Mouse (Mus musculus) G1E-ER4 (cell line): ENCODE measurements around the gene Hax1. TPM values are rescaled to one million over a fixed set of nuclear protein-coding genes. Genes with fewer than 3 reads are reported as not detected.

Source experiments
- GATA1 ChIP-seq: IDR thresholded peaks from one replicate; pipeline ENCODE4 v1.8.0; 2012; ENCODE audit warnings: low read length, inconsistent platforms
- polyA plus RNA-seq: library from polyadenylated mRNA; stranded (reverse); fragments of >175 nt; gene quantifications from 2 replicates; pipeline ENCODE4 v1.2.3, GENCODE M21; 2012

Gene Hax1
- polyA plus RNA-seq, 1 experiment: 17.4 TPM

DNA sequence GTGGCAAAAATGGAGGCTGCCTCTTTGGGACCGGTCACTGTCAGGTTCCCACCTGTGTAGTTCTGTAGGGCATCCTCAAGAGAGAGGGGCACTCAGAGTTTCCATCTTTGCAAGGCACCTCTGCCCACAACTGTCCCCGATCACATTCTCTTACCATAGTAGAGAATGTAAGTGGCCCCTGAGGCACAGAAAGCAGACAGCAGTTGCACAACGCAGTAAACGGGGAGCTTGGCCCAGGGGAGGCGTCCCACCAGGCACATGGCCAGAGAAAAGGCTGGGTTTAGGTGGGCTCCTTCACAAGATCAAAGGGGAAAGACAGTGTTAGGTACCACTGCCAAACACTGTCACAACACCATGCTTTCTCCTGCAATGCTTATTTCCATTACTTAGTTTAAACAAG, 32.6 kb downstream of the Hax1 start:
- TF ChIP-seq GATA1: no peak

DNA sequence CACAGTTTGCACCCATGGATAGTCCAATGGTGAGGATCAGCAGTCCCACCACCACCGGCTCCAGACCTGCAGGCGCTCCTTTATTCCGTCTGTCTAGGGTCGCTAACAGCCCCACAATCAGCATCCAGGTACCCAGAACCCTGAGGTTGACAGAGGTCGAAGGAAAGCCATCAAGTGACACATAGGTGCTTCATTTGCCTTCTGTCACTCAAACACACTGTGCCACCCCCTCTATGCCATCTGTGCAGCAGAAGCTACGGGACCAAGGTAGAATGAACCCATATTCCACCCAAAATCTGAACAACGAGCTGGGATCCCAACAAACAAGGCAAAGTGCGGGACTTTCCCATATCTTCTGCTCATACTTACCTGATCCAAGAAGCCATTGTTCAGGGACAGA, 33.0 kb downstream of the Hax1 start:
- no peak for TF ChIP-seq GATA1

DNA sequence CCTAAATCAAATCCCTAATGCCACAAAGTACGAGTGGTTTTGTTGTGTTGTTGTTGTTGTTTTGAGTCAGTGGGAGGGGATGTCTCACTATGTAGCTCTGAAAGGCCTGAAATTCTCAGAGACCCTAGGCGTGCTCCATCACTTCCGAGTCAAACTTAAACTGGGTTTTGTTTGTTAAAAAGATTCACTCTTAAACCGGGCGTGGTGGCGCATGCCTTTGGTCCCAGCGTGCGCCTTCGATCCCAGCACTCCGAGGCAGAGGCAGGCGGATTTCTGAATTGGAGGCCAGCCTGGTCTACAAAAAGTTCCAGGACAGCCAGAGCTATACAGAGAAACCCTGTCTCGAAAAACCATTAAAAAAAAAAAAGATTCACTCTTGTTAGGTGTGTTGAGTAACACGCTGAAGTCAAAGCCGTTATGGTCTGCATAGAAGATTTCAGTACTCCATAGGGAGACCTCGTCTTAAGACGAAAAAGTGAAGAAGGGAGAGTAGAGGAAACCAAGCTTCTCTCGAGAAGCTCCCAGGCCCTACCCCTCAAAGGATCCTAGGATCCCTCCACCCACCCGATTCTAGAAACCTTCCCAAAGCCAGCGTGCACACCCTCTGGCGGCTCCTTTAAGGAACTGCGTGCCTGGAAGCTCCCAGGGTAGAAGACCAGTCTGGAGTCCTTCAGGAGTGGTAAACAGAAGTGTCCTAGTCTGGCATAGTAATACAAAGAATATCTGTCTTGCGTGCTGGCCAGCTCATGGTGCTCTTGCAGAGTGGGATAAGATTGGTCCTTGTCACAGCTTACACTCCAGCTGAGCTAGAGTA, 34.4 kb downstream of the Hax1 start:
- TF ChIP-seq GATA1: no peak

DNA sequence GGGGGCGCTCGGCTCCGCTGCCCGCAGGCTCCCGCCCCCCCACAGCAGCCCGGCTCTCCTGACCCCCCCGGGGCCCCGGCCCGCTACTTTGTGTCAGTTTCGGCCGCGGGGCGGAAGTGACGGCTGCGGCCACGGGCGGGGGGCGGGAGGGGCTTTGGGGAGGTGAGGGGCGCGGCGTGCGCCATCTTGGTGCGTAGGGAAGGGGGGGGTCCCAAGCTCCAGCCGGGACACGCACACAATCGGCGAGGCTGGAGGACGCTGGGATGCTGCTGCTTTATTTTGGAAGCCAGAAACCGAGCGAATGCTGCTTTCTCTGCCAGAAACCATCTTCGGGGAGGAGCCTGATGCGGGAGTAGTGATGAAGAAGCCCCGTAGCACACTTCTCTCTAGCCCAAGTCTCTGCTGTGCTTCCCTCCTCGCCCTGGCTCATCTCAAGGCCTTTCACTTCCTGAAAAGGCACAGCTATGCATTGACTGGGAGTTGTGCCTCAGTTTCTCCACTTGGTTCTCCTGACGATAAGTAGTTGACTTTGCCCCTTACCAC, 35.3 kb downstream of the Hax1 start, which contains the start of gene Atp8b2:
Gene Atp8b2, minus strand, starts transcription at position 288 of the 543 bp plus-strand sequence.
- no peak for TF ChIP-seq GATA1

DNA sequence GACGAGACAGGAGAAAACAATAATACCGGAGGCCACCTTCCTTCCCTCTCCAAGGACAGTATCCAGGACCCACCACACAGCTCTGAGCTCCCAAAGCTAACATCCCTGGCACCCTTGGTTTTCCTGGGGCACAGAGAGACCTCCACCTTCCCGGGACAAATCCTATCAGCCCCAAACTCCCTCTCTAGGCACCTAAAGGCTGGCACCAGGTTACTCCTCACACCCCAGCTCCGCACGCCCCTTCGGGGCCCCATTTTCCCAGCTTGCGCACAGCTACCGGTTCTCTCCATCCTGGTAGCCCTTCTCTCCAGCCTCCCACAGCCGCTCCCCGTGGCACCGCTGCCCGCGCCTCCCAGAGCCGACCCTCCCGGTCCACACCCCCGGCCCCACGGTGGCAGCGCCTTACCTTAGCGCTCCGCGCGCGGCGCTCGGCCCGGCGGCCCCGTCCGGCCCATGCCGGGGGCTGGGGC, 35.8 kb downstream of the Hax1 start:
- TF ChIP-seq GATA1: no peak

DNA sequence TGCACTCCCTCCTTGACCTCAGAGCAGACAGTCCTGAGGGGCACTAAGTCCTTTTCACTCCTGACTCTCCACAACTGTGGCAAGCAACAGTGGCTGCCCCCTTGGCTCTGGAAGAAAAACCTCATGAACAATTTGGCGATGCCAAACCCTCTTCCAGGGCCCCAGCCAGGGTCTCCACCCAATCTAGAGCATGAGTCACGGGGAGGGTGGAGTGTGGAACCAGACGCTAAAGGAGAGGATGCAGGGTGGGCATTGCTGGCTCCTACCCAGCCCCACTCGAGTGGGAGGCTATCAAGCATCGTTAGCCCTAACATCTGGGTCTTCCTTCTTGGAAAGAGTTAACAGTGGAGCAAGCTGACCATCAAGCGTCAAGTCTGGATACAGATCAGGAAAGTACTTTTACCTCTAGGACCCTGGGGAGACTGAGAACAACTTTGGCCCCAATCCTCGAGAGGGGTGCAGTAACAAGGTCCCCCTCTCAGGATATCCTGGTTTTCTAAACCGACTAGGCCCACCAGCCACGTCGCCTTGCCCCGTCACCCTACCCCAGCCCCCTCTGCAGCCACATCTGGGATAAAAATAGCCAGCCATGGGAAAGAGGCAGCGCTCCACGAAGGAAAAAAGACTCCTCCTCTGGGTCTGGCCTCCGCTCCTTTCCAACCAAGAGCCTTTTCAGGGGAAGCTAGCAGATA, 36.4 kb downstream of the Hax1 start:
- TF ChIP-seq GATA1: no peak

DNA sequence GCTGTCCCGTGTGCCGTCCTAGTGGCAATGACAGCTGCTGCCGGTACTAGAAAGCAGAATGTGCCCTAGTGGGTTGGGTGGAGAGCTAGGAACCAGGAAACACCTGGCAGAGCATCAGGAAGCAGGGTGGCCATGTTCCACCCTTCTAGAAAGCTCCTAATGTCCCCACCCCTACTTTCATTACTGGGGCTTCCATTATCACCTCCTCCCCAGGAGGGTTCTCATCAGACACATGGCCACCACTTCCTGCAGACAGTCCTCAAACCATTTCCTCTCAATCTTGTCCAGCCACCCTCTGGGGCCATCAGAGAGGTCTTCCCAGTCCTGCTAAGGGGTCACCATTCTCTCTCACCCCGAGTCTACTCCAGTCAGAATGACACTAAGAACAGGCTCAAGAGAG, 37.1 kb downstream of the Hax1 start:
- TF ChIP-seq GATA1: no peak

DNA sequence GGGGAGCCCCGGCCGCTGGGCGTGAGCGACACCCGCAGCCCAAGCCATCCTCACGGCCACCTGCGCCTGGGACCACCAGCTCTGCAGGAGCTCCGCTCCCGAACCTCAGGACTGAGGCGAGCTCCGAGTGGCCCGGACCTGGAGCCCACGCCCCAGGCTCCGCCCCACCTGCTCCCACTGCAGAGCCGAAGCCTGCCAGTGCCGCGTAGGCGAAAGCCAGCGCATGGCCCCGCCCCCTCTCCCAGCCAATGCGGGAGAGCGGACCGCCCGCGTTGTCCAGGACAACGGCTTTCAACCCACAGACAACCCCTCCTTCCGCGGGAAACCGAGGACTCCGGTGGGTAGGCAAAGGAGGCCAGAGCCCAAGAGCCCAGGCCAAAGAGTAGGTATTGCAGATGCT, 38.1 kb downstream of the Hax1 start:
- no peak for TF ChIP-seq GATA1

DNA sequence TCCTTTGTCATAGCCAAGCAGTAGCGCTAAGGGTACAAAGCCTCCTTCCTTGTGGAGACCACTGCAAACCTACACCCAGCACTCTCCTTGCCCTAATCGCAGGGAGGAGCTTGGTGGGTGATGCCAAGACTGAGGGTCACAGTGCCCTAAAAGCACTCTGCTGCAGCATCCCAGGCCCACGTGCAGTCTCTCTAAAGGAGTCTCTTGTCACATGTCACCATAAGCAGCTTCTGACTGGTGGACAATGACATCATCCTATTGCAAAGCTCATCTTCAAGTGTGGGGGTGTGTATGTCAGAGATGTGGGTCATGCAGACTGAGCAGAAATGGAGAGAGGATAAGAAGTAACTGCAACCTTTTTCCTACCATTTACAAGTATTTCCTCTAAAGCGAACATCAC, 39.1 kb downstream of the Hax1 start:
- no peak for TF ChIP-seq GATA1

DNA sequence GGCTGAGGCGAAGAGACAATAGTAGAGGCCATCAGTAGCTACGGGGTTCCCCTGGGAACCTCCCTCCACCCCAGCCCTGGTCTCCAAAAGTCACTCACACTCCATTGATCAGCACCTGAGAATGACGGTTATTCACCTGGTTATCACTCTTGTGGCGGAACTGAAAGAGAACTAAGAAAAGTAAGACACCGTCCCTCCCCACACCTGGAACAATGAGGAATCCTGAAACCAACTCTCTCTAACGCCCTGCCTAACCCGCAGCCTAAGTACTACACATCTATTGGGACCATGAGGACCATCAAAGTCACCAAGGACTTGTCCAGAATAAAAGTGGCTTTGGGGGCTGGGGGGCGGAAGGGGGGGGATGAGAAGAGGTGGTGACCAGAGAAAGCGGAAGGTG, 40.7 kb downstream of the Hax1 start:
- no peak for TF ChIP-seq GATA1

DNA sequence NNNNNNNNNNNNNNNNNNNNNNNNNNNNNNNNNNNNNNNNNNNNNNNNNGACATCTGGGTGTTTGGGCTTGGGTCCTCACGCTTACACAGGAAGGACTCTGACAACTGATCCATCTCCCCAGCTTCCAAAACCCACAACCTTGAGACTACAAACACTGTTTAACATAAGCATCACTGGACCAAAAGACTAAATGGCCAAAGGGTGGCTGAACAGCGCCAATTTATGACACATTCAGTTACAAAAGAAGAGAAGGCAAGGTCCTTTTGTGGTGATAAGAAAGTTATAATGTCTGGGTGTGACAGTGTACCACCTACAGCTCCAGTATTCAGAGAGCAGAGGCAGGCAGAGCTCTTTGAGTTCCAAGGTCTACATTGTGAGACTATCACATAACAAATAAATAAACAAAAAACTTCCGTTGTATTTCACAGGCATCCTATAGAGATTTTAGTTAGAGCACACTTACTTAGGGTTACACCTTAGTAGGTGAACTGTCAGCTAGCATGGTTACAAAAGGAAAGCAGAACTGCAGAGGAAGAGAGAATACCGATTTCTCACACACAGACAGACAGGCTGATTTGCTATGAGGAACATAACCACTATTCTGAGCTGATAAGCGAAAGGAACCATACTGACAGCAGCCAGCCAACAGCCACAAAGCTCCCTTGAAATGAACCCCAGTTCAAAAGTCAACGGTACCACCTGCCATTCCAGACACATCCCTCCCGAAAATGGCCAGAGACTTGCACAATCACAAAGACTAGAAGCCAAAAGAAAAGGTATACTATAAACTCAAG, 42.2 kb downstream of the Hax1 start:
- TF ChIP-seq GATA1: no peak

DNA sequence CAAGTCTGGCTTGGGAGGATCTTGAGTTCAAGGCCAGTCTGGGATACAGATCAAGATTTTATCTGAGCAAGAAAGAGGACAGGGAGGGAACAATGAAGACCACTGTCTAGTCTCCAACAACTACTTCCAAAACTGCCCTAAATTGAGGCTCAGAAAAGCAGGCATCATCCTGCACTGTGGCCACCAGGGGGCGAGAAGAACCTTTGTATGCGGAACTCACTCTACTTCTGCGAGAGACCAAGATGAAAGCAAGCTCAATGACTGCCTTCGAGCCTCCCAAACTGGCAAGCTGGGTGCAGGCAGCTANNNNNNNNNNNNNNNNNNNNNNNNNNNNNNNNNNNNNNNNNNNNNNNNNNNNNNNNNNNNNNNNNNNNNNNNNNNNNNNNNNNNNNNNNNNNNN, 45.2 kb downstream of the Hax1 start:
- TF ChIP-seq GATA1: no peak

DNA sequence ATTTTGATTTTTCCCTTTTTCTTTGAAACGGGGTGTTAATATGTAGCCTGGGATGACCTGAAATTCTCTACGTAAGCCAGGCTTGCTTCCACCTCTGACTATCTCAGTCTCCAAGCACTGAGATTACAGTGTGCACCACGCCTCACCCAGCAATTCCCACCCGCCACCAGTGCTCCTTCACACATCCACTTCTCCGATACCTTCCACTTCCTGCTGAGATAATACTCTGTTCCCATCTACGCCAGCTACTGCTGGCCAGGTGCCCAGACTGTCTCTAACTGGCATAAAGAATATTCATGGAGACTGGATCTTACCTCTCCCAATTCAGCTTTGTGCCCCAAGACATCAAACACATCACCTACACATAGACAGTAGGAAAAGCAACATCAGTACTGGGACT, 49.9 kb downstream of the Hax1 start:
- no peak for TF ChIP-seq GATA1

DNA sequence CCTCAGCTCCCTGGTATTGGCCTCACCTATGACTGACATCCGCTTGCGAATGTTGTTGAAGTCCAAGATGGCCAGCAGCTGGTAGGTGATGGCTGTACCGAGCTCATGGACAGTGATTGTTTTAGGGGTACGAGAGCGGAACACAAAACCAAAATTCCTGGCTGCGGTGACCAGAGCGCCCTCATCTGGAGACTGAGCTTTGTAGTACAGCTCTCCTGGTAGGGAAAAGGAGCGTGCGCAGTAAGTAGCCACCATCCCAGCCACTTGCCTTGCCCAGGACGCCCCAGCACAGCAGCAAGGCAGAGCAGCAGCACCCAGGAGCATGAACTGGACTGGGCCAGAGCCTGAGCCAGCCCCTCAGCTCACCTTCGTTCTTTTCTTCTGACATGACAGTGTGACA, 50.6 kb downstream of the Hax1 start:
- no peak for TF ChIP-seq GATA1

Other genes with a start within 250 kb of the Hax1 start
- gene Chrnb2, start 234.1 kb downstream of the Hax1 start, polyA plus RNA-seq: 0.18 and 0.27 TPM in 2 replicates
- gene Ube2q1, start 225.2 kb downstream of the Hax1 start, polyA plus RNA-seq: 42.1 and 53.0 TPM in 2 replicates
- not detected in 2 replicates for gene She, start 167.4 kb downstream of the Hax1 start, polyA plus RNA-seq
- not detected in 2 replicates for gene Il6ra, start 85.6 kb downstream of the Hax1 start, polyA plus RNA-seq
- not detected in 2 replicates for gene Atp8b2, start 35.3 kb downstream of the Hax1 start, polyA plus RNA-seq
- 19.8 and 35.4 TPM in 2 replicates for gene 4933434E20Rik, start 52.9 kb upstream of the Hax1 start, polyA plus RNA-seq
- gene Ubap2l, start 53.8 kb upstream of the Hax1 start, polyA plus RNA-seq: 158 and 183 TPM in 2 replicates
- gene Tpm3, start 73.9 kb upstream of the Hax1 start, polyA plus RNA-seq: 194 and 266 TPM in 2 replicates
- gene Nup210l, start 105.4 kb upstream of the Hax1 start, polyA plus RNA-seq: not detected in 2 replicates
- 121 and 183 TPM in 2 replicates for gene Rps27, start 214.9 kb upstream of the Hax1 start, polyA plus RNA-seq
- gene Rab13, start 214.9 kb upstream of the Hax1 start, polyA plus RNA-seq: 2.3 and 2.4 TPM in 2 replicates
- gene Jtb, start 232.8 kb upstream of the Hax1 start, polyA plus RNA-seq: 86.1 and 122 TPM in 2 replicates
- gene Creb3l4, start 244.7 kb upstream of the Hax1 start, polyA plus RNA-seq: not detected in 2 replicates
- gene Slc39a1, start 249.4 kb upstream of the Hax1 start, polyA plus RNA-seq: 14.3 and 15.6 TPM in 2 replicates